Mouse (Mus musculus) neutrophil, adult 5-6 weeks (primary cell): ENCODE data around the gene Drc1. TPM values are rescaled to one million over a fixed set of nuclear protein-coding genes. Genes with fewer than 3 reads are reported as not detected.

ENCODE experiments used
- ATAC-seq: fragments of 151-379, 151-347 bp; 2 replicates; pipeline ENCODE4 v1.8.0; 2017; ENCODE audit warnings: mild to moderate bottlenecking, moderate TSS enrichment; ENCODE audit not compliant: insufficient number of reproducible peaks, poor library complexity, low FRiP score, severe bottlenecking; ENCODE audit errors: extremely low read depth
- total RNA-seq: library from RNA; stranded (forward); fragments of 200-1000 nt; gene quantifications from 2 replicates; pipeline ENCODE4 v1.2.3, GENCODE M21; 2017

Drc1 gene
- total RNA-seq, result 1.2 TPM in 1 of 2 replicates, not detected in the other

GRCm38 (mm10) chr5:30281291-30281732, at the start of gene Drc1:
Gene Drc1 (plus strand): TSS chr5:30281388.
- no peak for ATAC-seq

GRCm38 (mm10) chr5:30231891-30232270, 49.3 kb upstream of the Drc1 start:
- ATAC-seq, result no peak

GRCm38 (mm10) chr5:30232271-30232971, 48.8 kb upstream of the Drc1 start, which contains the start of gene Selenoi:
Gene Selenoi (plus strand): TSS chr5:30232581.
- peak; percentile 98 for ATAC-seq

GRCm38 (mm10) chr5:30233042-30233441, 48.1 kb upstream of the Drc1 start:
- no peak for ATAC-seq

GRCm38 (mm10) chr5:30233979-30234378, 47.2 kb upstream of the Drc1 start:
- ATAC-seq, result no peak

- ATAC-seq, result no peak
Measured at GRCm38 (mm10) chr5:30235641-30236126, 45.5 kb upstream of the Drc1 start.

- ATAC-seq, result no peak
Measured at GRCm38 (mm10) chr5:30238533-30238932, 42.7 kb upstream of the Drc1 start.

- ATAC-seq, result no peak
Measured at GRCm38 (mm10) chr5:30240552-30240951, 40.6 kb upstream of the Drc1 start.

GRCm38 (mm10) chr5:30242410-30242809, 38.8 kb upstream of the Drc1 start:
- no peak for ATAC-seq

- no peak for ATAC-seq
Measured at GRCm38 (mm10) chr5:30243741-30244140, 37.4 kb upstream of the Drc1 start.

- no peak for ATAC-seq
Measured at GRCm38 (mm10) chr5:30245861-30246416, 35.2 kb upstream of the Drc1 start.

- ATAC-seq, result no peak
Measured at GRCm38 (mm10) chr5:30247666-30248065, 33.5 kb upstream of the Drc1 start.

- no peak for ATAC-seq
Measured at GRCm38 (mm10) chr5:30255567-30256354, 25.4 kb upstream of the Drc1 start.

- ATAC-seq, result no peak
Measured at GRCm38 (mm10) chr5:30258776-30259175, 22.4 kb upstream of the Drc1 start.

- ATAC-seq, result no peak
Measured at GRCm38 (mm10) chr5:30270571-30271190, 10.5 kb upstream of the Drc1 start.

- ATAC-seq, result no peak
Measured at GRCm38 (mm10) chr5:30271599-30272281, 9.4 kb upstream of the Drc1 start.

GRCm38 (mm10) chr5:30276361-30276760, 4.8 kb upstream of the Drc1 start:
- ATAC-seq, result no peak

- no peak for ATAC-seq
Measured at GRCm38 (mm10) chr5:30278952-30279351, 2.2 kb upstream of the Drc1 start.

GRCm38 (mm10) chr5:30279446-30279845, 1.7 kb upstream of the Drc1 start:
- no peak for ATAC-seq
